Mouse (Mus musculus) testis, adult 2 months (tissue): Measurements from ENCODE around the gene Hs3st1.
A peak's percentile ranks its signal among the peaks of the same experiment; 100 is the strongest.

Experiments
- CTCF ChIP-seq: fragments of 200-500 bp; IDR thresholded peaks from 2 replicates; pipeline ENCODE4 v1.5.1; 2012; ENCODE audit warnings: low read depth, mild to moderate bottlenecking, inconsistent platforms, low read length, moderate library complexity; ENCODE audit not compliant: control insufficient read depth, insufficient read depth, insufficient replicate concordance
- POLR2A ChIP-seq: fragments of 200-500 bp; IDR thresholded peaks from 2 replicates; pipeline ENCODE4 v1.6.1; 2012; ENCODE audit warnings: low read depth, mild to moderate bottlenecking, inconsistent platforms, low read length, moderate library complexity; ENCODE audit not compliant: control insufficient read depth

- TF ChIP-seq CTCF, result peak; percentile 31; the same call in 1 of the 2 replicates
- TF ChIP-seq POLR2A, result no peak
These were observed 115.7 kb downstream of the Hs3st1 start for GRCm38 (mm10) chr5:39639438-39640177.
